Mouse (Mus musculus) hindlimb bud, embryonic 11.5 days (tissue): Measurements from ENCODE around the gene Dhodh.
A peak's percentile ranks its signal among the peaks of the same experiment; 100 is the strongest.

Source experiments
- DNase-seq: peaks from one replicate; pipeline ENCODE4 v3.0.0-alpha.2; 2012; ENCODE audit warnings: low read depth, low spot score; ENCODE audit errors: extremely low spot score

Gene Dhodh

DNA sequence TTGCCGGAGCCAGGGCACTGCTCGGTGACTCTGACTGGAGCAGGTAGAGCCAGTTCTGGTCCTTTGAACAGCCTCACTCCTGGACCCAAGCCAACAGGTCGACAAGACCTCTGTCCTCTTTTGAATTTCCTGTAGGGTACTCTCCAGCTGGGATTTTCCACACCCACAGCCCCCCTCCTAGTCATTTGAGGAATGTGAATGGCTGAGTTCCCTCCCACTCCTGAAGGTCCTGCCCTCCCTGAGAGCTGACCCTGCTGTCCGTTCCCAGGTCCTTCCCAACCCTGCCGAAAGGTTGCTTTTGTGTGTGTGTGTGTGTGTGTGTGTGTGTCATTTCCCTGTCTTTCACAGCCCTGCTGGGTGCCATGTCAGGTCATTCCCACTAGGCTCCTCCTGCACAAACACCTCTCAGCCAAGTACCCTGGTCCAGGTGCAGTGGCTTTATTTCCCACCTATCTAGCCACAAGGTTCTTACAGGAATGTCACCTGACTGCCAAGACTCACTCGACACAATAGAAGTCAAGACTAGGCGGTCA, 21.4 kb downstream of the Dhodh start:
- no peak for DNase-seq

DNA sequence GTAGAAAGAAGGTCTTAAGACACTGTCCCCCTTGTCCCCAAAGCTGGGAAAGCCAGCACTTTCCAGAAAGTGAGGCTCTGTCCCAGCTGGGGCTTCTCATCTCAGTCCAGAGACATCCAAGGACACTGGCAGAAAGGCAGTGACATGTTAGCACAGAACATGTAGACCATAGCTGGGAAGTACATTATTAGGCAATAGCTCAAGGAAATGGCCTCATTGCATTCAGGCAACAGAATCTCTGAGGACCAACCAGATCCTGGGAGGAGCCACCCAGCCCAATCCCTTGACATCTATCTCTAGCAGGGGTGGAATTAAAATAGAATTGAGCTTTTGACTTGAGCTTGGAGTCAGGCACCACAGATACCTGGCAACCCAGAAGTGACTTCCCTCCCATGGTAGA, 22.8 kb downstream of the Dhodh start:
- DNase-seq = no peak

DNA sequence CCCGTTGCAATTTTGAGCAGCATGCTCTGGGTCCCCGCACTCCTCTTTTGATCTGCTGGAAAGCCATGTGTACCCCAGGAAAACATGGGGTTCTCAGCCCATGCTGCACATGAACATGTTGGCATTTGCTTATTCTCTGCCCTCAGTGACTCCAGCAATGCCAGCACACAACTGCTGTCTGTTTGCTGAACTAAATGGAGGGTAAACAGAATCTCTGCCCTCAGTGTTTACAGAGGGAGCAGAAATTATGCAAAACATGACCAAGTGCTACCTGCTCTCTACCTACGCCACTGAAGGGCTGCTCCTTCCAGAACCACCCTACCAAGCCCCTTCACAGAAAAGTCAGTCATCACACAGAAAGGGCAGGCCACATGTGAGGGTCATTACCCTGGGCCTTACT, 23.6 kb downstream of the Dhodh start:
- DNase-seq = no peak

DNA sequence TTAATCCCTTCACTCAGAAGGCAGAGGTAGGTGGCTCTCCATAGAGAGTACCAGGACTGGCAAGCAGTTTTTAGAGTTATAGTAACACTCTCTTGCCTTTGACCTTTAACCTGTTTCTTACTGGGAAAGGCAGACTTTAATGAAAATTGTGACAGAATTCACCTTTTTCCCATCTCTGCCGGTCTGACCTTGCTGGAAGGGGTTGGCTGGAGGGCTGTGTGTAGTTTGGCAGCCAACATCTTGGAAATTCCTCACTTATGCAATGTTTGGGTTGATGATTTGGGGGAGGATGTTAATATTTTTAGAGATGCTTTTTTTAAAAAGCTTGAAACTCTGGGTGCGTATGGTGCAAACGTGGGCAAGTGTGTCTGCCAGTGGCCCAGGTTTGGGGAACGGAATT, 24.2 kb downstream of the Dhodh start:
- no peak for DNase-seq

DNA sequence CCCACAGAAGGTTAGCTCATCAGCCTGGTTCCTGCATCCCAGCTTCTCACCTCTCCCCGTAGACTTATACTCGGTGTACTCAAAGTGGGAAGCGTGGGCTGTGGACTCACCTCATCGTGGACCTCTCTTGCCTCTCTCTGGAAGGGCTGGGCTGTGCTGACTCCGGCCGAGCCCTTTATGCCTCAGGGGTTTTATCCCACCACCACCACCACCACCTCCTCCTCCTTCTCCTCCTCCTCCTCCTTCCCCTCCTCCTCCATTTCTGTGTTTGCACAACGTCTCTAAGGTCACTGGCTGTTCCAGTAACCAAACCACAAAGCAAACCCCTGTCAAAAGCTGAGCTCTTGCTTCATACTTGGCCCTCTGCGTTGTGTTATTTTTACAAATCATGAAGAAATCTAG, 29.6 kb downstream of the Dhodh start, which contains the start of gene Hp:
TSS of gene Hp (minus strand) at position 273 of the 402 bp plus-strand sequence.
- no peak for DNase-seq

DNA sequence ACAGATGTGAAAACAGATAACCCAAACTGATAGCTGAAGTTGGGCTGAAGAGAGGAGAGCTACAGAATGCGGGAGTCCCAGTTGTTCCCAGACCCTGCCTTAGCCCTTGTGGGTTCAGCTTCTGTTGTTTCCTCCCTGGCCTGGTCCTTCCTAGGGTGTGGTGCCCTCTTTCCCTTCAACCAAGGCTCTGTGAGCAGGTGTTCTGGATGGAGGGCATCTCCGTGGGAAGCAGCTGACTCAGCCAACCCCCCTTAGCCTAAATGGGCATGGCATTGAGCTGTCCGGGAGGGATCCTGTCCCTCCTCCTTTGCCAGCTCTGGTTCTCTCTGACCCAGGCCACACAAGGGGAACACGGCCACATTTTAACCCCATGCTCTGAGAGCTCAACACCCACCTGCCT, 32.2 kb downstream of the Dhodh start:
- DNase-seq = no peak

DNA sequence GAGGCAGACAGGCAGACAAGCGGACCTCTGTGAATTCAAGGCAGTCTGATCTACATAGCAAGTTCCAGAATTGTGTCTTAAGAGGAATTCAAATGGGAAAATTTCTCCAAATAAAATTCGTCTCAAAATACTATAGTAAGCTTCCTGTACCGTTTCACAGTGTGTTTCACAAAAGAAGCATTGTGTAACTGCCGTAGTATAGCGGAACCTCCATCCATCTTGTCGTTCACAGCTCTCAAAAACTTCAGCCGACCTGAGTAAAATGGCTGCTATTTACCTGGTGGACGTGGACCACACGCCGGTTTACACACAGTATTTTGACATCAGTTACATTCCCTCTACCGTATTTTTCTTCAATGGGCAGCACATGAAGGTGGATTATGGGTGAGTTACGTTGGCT, 37.3 kb downstream of the Dhodh start:
- no peak for DNase-seq

DNA sequence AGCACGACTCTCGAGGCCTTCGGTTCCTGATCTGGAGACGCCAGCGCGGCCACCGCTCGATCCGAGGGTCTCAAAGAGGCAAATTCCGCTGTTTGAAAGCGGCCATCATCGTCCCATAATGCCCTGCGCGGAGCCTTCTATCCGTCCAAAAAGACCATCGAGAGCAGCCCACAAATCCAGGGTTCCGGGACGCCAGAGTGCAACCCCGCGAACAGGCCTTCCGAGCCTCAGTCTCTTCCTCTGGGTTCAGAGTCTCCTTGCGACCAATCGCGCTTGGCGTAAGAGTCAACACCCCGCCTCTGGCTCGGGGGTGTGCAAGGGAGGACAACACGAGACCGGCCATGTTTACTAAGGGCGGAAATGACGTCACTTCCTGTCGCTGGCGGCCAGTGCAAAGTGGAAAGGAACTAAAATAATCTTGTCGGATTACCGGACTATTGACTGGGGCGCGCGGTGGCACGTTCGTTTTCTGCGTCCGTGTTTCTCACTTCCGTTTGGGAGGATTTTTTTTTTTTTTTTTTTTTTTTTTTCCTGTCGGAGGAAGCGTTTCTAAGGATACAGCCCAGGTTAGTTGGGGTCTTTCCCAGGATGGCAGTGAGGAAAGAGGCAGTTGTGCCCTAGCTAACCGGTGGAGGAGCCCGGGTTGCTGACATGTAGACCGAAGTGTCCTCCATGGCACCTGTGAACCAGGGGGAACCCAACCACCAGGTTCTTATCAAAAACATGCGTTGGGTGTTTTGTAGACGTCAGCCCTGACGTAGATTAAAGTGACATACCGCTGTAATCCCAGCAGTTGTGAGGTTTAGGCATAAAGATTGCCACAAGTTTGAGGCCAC, 42.8 kb downstream of the Dhodh start, which contains the start of the genes Dhx38 and Txnl4b:
TSS of gene Dhx38 (minus strand) at position 364 of the 836 bp plus-strand sequence.
TSS of gene Txnl4b (plus strand) at position 395 of the 836 bp plus-strand sequence.
- DNase-seq = peak; percentile 97

DNA sequence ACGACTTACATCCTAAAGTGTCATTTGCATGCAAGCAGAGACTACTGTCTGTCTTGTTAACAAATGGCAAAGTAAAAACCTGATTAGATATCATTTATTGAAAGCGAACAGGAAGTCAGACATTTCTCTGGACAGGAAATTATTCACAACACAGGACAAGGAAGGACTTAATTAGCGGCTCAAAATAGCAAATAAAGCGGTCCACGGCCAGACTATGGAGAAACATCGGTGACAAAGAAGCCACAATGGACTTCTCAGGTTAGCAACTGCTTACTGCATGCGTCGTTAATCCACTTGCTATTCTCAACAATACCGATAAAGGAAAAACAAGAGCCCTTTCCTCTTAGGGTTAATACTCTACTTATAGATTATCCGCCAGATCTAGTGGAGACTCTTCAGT, 43.7 kb downstream of the Dhodh start:
- no peak for DNase-seq

DNA sequence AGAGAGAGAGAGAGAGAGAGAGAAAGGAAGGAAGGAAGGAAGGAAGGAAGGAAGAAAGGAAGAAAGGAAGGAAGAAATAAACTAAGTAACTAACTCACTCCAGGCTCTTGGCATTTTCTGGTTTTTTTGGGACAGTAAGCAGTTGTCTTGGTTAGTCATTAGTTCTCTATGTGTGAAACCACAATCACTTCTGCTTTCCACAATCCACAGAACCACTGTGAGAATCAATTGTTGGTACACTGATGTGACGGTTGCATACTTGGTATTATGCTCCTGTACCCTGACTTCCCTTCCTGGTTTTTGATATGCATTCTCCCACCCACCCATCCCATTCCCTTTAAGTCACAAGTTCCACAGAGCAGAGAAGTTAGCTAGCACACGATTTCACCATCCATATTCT, 44.6 kb downstream of the Dhodh start:
- DNase-seq = no peak

DNA sequence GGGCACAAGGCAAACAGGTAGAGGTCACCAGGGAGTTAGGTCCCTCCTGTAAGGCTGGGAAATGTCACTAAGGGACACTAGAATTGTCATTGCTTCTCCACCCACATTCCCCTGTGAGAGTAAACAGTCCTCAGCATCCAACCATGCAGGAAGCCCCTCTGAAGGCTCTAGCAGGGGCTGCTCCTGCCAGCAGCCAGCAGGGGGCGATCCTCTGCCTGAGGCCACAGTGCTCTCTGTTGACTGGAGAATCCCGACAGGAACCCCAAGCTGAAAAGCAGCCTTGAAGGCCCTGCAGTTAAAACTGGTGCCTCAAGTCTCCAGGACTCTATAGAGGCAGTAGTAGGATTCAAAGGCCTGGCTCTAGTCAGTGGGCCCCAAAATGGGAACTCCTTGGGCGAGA, 56.8 kb downstream of the Dhodh start:
- DNase-seq = no peak

DNA sequence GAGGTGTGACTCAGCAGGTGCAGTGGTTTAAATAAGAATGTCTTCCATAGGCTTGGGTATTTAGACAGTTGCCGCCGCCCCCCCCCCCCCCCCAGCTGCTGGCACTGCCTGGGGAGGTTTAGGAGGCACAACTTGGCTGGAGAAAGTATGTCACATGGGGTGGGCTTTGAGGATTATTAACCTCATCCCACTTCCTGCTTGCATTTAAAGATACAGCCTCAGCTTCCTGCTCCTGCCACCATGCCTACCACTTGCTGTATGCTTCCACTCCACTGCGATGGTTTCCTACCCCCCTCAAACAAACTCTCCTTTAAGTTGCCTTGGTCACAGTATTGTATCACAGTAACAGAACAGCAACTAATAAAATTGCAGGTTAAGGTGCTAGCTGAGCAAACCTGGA, 64.4 kb downstream of the Dhodh start:
- no peak for DNase-seq

DNA sequence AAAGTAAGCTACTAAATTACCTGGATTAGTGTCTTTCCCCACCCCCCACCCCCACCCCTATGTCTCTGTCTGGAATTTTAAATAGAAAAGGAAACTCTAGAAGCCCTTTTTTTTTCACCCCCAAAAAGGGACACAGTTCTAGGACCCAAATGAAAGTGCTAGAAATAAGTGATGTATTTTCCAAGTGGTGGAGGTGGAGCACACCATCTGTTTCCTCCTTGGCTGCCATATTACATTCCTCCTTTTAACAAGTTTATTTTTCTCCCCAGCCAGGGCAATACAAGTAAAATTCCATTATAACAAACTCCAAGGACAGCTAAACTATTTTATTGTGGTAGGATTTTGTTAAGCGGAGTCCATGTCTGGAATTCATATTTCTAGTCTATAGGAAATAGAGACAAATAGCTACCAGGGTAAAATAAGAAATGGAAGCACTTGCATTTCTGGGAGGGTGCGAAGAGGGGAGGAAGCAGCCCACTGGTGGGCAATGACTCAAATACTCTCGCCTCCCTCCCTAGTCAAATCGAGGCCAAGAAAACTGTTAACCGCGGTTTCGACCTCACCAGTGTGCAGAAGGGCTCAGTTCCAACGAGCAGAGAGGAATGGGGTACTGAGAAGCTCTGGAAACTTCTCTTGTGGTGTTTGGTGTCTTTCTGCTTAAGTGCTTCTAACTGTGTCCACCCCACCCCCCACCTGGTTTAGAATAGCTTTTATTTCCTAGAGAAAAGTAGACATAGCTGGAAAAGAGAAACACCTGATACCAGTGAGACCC, 65.5 kb downstream of the Dhodh start:
- no peak for DNase-seq

DNA sequence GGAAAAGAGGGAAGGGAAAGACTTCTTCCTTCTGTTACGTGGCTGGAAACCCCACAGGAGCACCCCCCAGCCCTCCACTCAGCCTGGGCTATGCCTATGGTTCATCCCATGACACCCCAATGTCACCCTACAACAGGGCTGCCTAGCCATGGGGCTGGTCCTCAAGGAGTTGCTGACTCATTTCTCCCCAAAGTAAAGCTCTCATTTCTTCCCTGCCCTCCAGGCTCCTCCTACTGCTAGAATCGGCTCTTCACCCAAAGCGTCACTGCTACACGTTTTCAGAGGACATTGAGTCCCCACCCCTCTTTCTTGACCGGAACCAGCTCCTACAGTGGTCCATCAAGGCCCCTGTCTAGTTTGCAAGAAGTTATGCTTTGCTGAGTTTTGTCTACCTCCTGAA, 66.3 kb downstream of the Dhodh start:
- no peak for DNase-seq
